Mouse (Mus musculus) heart, adult 11 months (tissue): ENCODE results near the gene Clec18a.
"Not testable (repeated sequence)": the region's sequence is repeated elsewhere in the genome, so short reads cannot be mapped to it uniquely, and the experiment has no call there.

Source experiments
- DNase-seq: peaks from one replicate; pipeline ENCODE4 v3.0.0; 2022

The Clec18a gene

DNA sequence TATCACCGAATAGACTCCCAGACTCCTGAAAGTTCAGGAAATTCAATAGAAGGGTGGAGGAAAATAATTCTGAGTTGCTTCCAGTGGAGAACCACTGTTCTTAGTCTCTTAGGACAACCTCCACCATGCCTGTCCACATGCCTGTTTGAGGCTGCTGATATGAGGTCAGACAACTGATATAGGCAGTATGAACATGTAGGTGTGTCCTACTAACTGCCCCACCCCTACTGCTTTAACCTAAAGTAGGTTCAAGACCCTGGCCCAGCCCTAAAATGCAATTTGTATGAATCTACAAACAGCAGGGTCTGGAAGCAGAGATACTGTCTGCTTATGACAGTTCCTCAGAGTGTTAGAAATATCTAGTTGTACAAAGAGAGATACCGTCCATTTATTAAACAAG lies 36.6 kb downstream of the Clec18a start:
- DNase-seq = peak; percentile 90

GRCm38 (mm10) chr8:111055031-111055634 lies 37.1 kb downstream of the Clec18a start:
- peak; percentile 91 for DNase-seq

GRCm38 (mm10) chr8:111053827-111054518 lies 38.3 kb downstream of the Clec18a start:
- peak; percentile 93 for DNase-seq

- DNase-seq = no peak
These were observed 43.1 kb downstream of the Clec18a start for GRCm38 (mm10) chr8:111049106-111049505.

DNA sequence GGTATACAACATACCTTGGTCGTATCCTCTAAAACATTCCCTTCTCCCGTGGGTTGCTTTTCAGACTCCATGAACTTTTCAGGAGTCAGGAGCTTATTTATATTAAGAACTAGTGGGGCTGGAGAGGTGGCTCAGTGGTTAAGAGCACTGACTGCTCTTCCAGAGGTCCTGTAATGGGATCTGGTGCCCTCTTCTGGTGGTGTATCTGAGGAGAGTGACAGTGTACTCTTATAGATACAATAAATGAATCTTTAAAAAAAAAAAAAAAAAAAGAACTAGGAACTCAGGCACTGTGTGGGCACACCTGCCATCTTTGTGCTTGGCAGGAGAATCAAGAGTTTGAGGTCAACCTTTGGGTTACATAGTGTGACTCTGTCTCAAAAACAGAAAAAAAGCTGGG lies 43.5 kb downstream of the Clec18a start:
- no peak for DNase-seq

DNA sequence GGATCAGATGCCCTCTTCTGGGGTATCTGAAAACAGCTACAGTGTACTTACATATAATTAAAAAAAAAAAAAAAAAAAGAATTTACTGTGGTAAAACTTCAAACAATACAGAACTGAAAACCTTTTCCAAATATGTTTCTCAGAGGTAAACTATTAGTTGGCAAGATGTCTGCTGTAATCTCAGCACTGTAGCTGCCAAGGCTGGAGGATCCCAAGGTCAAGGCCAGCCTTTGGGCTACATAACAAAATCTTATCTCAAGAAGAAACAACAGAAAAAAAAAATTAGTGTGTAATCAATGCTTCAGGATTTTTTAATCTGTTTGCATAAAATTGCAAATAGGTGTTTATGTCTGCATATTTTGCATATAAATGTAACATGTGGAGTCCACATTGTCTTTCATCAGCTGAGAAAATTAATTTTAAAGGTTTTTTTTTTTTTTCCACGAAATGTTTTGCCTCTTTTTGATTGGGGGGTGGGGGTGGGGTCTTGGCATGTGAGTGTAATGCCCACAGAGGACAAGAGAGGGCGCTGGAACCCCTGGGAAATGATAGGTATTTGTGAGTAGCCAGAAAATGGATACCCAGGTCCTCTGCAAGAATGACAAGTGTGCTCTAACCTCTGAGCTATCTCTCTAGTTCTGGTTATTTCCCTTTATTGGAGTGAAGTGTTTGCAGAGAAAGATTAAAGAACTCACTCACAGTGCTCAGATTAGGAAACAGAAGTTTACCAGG lies 48.1 kb downstream of the Clec18a start:
- DNase-seq = no peak

GRCm38 (mm10) chr8:111042546-111042945 lies 49.7 kb downstream of the Clec18a start:
- DNase-seq = peak; percentile 86

DNA sequence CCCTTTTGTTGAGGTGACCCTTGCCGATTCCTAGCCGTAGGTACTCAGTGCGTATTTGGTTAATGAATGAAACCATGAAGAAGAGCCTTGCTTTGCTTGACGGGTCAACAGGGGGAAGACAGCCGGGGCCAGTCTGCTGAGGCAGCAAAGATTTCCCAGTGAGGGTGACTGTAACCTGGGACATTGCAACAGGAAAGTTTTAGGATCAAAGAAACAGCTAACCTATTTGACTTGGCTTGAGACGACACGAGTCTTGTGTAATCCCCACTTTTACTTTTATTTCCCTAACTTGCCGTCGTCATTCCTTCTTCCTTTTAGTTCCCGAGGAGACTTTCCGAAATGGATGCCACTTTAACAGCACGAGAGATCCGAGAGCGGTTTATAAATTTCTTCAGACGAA lies 55.6 kb downstream of the Clec18a start:
- DNase-seq = no peak

DNA sequence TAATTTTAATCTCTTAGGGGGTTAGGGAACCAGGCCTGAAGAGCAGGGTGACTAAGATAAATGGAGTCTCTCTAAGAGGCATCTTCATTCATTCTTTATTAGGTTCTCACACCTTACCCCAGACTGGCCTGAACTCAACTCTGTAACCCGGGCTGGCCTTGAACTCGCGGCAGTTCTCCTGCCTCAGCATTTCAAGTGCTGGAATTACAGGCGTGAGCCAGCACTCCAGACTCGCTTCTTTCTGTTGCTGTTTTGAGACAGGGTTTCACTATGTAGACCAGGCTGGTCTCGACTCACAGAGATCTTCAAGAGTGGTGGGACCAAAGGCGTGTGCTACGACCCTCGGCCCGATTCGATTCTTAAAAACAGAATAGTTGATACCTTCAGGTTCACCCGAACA lies 58.0 kb downstream of the Clec18a start:
- DNase-seq = no peak

DNA sequence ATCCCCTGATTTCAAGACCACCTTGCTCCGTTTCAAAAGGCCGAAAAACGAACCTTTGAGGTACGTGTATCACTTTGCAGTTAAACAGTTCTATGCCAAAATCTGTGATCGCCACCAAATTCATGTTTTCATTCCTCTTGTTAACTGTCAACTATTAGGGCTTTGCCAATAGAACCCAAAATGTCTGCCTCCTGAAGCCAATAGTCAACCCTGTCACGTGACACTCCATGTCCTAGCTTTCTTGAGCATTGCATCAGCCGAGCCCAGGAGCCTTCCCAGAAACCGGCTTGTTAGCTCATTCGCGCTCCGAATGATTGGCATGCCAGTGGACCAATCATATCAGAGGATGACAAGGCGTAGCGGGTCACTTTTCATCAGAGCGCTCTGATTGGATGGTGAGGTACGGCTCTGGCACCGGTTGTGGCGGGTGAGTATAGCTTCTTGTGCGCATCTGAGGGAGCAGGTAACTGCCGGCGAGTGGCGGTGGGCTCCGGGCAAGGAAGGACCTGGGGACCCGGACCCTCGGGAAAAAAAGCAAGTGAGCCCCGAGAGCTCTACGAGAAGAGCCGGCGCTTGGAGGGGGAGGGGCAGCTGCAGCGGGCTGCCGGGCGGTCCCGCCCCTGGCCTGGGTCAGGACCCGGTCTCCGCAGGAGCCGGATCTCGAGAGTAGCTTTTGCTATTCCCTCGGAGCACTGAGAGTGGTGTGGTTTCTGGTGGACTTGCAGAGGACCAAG lies 58.6 kb downstream of the Clec18a start:
- DNase-seq = peak; percentile 100

- DNase-seq = no peak
These were observed 59.3 kb downstream of the Clec18a start, which contains the start of gene Aars for GRCm38 (mm10) chr8:111032916-111033315. Gene Aars (plus strand): TSS chr8:111033144.

- no peak for DNase-seq
These were observed 60.7 kb downstream of the Clec18a start, which contains the start of gene Ddx19b for GRCm38 (mm10) chr8:111031572-111031971. Gene Ddx19b (minus strand): TSS chr8:111031751.

- DNase-seq = no peak
These were observed 62.2 kb downstream of the Clec18a start for GRCm38 (mm10) chr8:111030045-111030444.

DNA sequence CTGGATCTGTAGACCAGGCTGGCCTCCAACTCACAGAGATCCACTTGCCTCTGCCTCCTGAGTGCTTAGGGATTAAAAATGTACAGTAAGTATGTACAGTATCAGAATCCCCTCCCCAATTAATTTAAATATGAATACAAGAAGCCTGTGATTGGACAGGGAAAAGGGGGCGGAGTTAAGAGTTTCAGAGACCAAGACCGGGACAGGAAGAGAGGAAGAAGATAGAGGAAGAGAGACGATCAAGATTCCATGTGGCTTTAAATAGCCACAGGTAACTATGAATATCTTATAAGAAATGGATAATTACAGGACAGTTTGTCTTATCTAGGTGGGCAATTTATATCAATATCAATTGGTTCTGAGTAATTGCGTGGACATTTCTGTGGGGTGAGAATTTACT lies 62.6 kb downstream of the Clec18a start:
- DNase-seq = no peak

DNA sequence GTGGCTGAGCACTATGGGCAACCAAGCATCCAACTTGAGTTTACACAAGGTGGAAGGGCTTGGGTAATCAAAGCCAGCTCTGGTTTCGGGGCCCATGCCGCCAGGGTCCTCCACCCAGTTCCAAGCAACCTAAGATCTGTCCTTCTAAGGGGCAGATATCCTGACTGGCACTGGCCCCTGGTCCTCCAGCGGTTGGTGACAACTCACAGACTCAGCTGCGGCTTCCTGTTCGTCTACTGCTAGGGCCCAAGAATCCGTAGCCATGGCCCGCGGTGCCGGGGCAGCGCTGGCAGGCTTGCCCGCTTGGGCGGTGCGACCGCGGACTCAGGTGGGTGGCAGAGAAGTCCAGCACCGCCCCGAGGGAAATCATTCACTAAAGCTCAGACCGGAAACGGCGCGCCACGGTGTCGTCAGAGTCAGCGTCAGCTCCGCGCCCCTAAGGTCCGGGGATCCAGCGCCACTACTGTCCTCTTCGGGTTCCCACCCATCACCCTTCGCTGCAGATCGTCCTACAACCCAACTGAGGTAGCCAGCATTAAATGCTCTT lies 64.8 kb downstream of the Clec18a start:
- peak; percentile 98 for DNase-seq

GRCm38 (mm10) chr8:111026609-111027008 lies 65.6 kb downstream of the Clec18a start:
- not testable (repeated sequence) for DNase-seq

GRCm38 (mm10) chr8:111010230-111010991 lies 81.8 kb downstream of the Clec18a start:
- not testable (repeated sequence) for DNase-seq
